Mouse (Mus musculus): ENCODE results near the gene Lrig3.

DNA sequence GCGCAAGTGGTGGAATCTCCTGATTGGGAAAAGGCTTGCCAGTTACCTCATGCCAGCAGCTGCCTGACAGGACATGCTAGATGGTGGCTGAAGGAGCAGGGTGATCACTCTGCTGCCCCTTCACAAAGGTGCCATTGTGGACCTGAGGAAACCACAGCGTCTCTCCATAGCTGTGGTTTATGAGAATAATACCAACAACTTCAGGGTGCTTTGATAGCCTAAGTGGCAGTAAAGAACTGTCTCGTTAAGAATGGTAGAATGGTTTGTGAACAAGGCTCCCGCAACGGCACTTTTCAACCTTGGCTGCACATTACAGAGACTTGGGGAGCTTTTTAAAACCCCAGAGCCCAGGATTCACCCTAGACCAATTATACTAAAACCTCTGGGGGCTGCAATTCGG, 29.7 kb downstream of the Lrig3 start:
- TF ChIP-seq POLR2A (IDR thresholded peaks at IDR 0.05; ENCODE audit: insufficient read length, low read depth), result no peak
- no peak for TF ChIP-seq TCF12 (IDR thresholded peaks at IDR 0.05; ENCODE audit: insufficient read depth, poor library complexity, severe bottlenecking)
- TF ChIP-seq SRF (IDR thresholded peaks at IDR 0.05; ENCODE audit: control insufficient read depth, insufficient read length, low read depth), result no peak
- no peak for TF ChIP-seq USF1 (IDR thresholded peaks at IDR 0.05; ENCODE audit: low read depth)
- TF ChIP-seq MAX (IDR thresholded peaks at IDR 0.05; ENCODE audit: low read depth), result no peak

All from myocyte (in vitro differentiated cells).